Mouse (Mus musculus) left cerebral cortex, adult 9 months (tissue): Measurements from ENCODE around the gene Grin3b.
A peak's percentile ranks its signal among the peaks of the same experiment; 100 is the strongest.

Experiments
- DNase-seq, 2 experiments: peaks; one replicate each; pipeline ENCODE4 v3.0.0; 2022; ENCODE audit warnings: low spot score in 2 of 2

Grin3b gene

GRCm38 (mm10) chr10:79970415-79971182 is at the start of gene Grin3b:
Grin3b (plus strand) TSS chr10:79970715.
- no peak for DNase-seq

- no peak for DNase-seq
Measured at GRCm38 (mm10) chr10:79920958-79921535, 49.5 kb upstream of the Grin3b start, which contains the start of gene R3hdm4. R3hdm4 (minus strand) TSS chr10:79921208.

- no peak for DNase-seq
Measured at GRCm38 (mm10) chr10:79921572-79921971, 48.9 kb upstream of the Grin3b start.

GRCm38 (mm10) chr10:79924998-79925784 is 45.3 kb upstream of the Grin3b start:
- peak; percentile 74 to 97 for DNase-seq

- no peak for DNase-seq
Measured at GRCm38 (mm10) chr10:79925785-79926490, 44.6 kb upstream of the Grin3b start.

GRCm38 (mm10) chr10:79926491-79927323 is 43.8 kb upstream of the Grin3b start, which contains the start of gene Arid3a:
Arid3a (plus strand) TSS chr10:79927043.
- DNase-seq, result peak; percentile 73 to 87

GRCm38 (mm10) chr10:79927324-79928029 is 43.0 kb upstream of the Grin3b start:
- no peak for DNase-seq

GRCm38 (mm10) chr10:79928030-79928694 is 42.4 kb upstream of the Grin3b start:
- DNase-seq, result no peak

GRCm38 (mm10) chr10:79928907-79929701 is 41.4 kb upstream of the Grin3b start:
- no peak for DNase-seq

GRCm38 (mm10) chr10:79929967-79930825 is 40.3 kb upstream of the Grin3b start:
- DNase-seq, result no peak

GRCm38 (mm10) chr10:79930826-79931186 is 39.7 kb upstream of the Grin3b start:
- no peak for DNase-seq

- no peak for DNase-seq
Measured at GRCm38 (mm10) chr10:79931797-79932196, 38.7 kb upstream of the Grin3b start.

- DNase-seq, result no peak
Measured at GRCm38 (mm10) chr10:79932736-79933135, 37.8 kb upstream of the Grin3b start.

GRCm38 (mm10) chr10:79933145-79933679 is 37.3 kb upstream of the Grin3b start:
- DNase-seq, result no peak

- no peak for DNase-seq
Measured at GRCm38 (mm10) chr10:79933861-79934260, 36.7 kb upstream of the Grin3b start.

GRCm38 (mm10) chr10:79934272-79934721 is 36.2 kb upstream of the Grin3b start:
- DNase-seq, result no peak

GRCm38 (mm10) chr10:79934794-79935569 is 35.5 kb upstream of the Grin3b start:
- DNase-seq, result no peak
